Mouse (Mus musculus): ENCODE measurements around the gene Zfp788. TPM values are rescaled to one million over a fixed set of nuclear protein-coding genes. Genes with fewer than 3 reads are reported as not detected.
"Not testable (repeated sequence)": the region's sequence is repeated elsewhere in the genome, so short reads cannot be mapped to it uniquely, and the experiment has no call there.

The Zfp788 gene
- total RNA-seq (2014; fragmentation: Nextera tagmentation) (16.1 and 24.7 TPM in 2 replicates), total RNA-seq (2017) (11.9 and 14.3 TPM in 2 replicates), polyA plus RNA-seq (2012) (0.12 and 0.24 TPM in 2 replicates)

DNA sequence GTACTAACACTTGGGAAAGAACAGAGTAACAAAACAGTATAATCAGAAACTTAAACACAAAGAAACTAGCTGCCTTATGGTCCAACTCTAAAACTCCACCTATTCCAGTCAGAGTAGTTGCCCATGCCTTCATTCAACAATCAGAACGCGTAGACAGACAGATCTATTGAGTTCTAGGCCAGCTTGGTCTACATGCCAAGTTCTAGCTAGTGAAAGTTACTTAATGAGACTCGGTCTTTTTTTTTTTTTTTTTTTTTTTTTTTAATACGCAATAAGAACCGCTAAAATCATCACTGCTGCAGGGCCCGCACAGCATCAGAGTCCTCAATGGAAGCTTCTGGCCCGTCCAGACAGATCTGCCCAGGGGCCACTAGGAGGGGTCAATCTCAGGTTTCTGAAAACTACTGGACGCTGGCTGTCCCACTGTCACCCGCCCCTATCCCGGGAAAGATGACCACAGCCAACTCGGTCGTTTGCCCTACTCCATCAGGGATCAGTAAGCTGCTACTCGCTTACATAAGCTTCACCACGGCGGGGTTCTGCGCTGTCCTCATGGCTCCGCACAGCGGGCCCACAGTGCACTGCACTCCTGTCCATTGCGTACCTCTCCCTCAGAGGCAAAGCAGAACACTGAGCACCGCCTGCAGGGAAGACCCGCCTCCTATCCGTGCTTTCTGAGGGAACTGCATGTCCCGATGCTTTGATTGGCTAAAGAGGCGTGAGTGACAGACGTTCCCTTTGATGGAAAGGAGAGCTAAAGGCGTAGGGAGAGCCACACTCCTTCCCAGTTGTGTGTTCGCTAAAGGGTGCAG lies at the start of gene Zfp788:
Gene Zfp788 (plus strand): TSS at position 795 of the 812 bp plus-strand sequence.
- Histone ChIP-seq H3K4me3 (ENCODE audit: low read depth, low read length) (peak within 1 kb of the TSS; percentile 79), H3K9me3 (replicated peaks) (no peaks in the 10 kb centered on the region), H3K27me3 (ENCODE audit: insufficient read depth, low read length) (no peaks in the 10 kb centered on the region), H3K36me3 (replicated peaks) (peaks cover 40% of the 10 kb centered on the region), H3K4me1 (ENCODE audit: insufficient read depth, low read depth, low read length) (peaks cover 23% of the 10 kb centered on the region)
- ATAC-seq (ENCODE audit: extremely low read depth, insufficient number of reproducible peaks, low FRiP score, poor library complexity, severe bottlenecking) = peak; percentile 89
- no peak for TF ChIP-seq GATA2 (IDR thresholded peaks at IDR 0.05; ENCODE audit: borderline replicate concordance, low read depth, low read length)
- no peak for TF ChIP-seq GATA1 (IDR thresholded peaks at IDR 0.05; ENCODE audit: borderline replicate concordance, low read length)
- TF ChIP-seq TAL1 (conservative IDR thresholded peaks at IDR 0.05; ENCODE audit: low read depth, low read length) = no peak
- TF ChIP-seq POLR2AphosphoS5 (IDR thresholded peaks at IDR 0.05; ENCODE audit: insufficient replicate concordance, low read depth, low read length) = no peak
- no peak for TF ChIP-seq CTCF (IDR thresholded peaks at IDR 0.05; ENCODE audit: low read depth, low read length)
- peak; percentile 78 for DNase-seq (ENCODE audit: low spot score)

DNA sequence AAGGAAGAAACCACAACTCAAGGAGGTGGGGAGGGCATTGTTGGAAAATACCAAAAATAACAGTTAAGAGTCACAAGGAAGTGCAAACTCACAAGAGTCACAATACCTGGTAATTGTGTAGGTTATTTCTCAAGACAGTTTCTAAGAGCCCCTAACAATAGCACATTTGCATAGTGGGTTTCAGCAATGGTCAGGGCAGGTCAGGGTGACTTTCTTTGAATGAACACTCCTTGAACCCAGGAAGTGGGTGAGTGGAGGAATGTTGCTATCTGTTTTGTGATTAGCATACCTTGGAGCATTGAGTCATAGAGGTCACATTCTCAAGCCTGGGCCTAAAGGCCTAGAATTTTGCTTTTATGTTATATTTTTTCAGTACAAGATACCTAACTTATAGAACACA lies 45.2 kb upstream of the Zfp788 start:
- not testable (repeated sequence) for H3K27me3 ChIP-seq (ENCODE audit: insufficient read depth, low read length); H3K4me1 ChIP-seq (ENCODE audit: insufficient read depth, low read depth, low read length); H3K36me3 ChIP-seq (replicated peaks); H3K9me3 ChIP-seq (replicated peaks); ATAC-seq (ENCODE audit: extremely low read depth, insufficient number of reproducible peaks, low FRiP score, poor library complexity, severe bottlenecking); H3K4me3 ChIP-seq (ENCODE audit: low read depth, low read length); DNase-seq (ENCODE audit: low spot score)

DNA sequence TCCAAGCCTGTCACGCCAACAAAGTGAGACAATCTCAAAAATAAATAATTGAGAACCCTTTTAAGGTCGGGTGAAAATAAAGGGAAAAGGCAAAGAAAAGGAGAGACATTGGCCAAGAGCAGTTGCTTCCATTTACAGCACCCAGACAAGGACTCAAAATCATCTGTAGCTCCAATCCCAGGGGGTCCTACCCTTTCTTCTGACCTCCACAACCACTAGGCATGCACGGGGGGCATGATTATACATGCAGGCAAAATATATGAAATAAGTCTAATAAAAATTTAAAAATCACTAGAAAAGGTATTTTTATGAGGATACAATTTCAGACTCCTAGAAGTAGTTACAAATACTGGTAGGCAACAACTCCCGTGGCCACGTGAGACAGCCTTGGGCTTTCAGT lies 34.4 kb upstream of the Zfp788 start:
- DNase-seq (ENCODE audit: low spot score) (no peak), ATAC-seq (ENCODE audit: extremely low read depth, insufficient number of reproducible peaks, low FRiP score, poor library complexity, severe bottlenecking) (no peak)
- no peaks in the 10 kb centered on the region for H3K27me3 ChIP-seq (ENCODE audit: insufficient read depth, low read length)
- TF ChIP-seq POLR2AphosphoS5 (IDR thresholded peaks at IDR 0.05; ENCODE audit: insufficient replicate concordance, low read depth, low read length) (no peak), GATA1 (IDR thresholded peaks at IDR 0.05; ENCODE audit: borderline replicate concordance, low read length) (no peak), GATA2 (IDR thresholded peaks at IDR 0.05; ENCODE audit: borderline replicate concordance, low read depth, low read length) (no peak), CTCF (IDR thresholded peaks at IDR 0.05; ENCODE audit: low read depth, low read length) (no peak), TAL1 (conservative IDR thresholded peaks at IDR 0.05; ENCODE audit: low read depth, low read length) (no peak)
- H3K4me1 ChIP-seq (ENCODE audit: insufficient read depth, low read depth, low read length) = peaks cover 12% of the 10 kb centered on the region
- peak overlapping the region; percentile 79 for H3K4me3 ChIP-seq (ENCODE audit: low read depth, low read length)
- no peaks in the 10 kb centered on the region for H3K9me3 ChIP-seq (replicated peaks)
- peaks cover 13% of the 10 kb centered on the region for H3K36me3 ChIP-seq (replicated peaks)

DNA sequence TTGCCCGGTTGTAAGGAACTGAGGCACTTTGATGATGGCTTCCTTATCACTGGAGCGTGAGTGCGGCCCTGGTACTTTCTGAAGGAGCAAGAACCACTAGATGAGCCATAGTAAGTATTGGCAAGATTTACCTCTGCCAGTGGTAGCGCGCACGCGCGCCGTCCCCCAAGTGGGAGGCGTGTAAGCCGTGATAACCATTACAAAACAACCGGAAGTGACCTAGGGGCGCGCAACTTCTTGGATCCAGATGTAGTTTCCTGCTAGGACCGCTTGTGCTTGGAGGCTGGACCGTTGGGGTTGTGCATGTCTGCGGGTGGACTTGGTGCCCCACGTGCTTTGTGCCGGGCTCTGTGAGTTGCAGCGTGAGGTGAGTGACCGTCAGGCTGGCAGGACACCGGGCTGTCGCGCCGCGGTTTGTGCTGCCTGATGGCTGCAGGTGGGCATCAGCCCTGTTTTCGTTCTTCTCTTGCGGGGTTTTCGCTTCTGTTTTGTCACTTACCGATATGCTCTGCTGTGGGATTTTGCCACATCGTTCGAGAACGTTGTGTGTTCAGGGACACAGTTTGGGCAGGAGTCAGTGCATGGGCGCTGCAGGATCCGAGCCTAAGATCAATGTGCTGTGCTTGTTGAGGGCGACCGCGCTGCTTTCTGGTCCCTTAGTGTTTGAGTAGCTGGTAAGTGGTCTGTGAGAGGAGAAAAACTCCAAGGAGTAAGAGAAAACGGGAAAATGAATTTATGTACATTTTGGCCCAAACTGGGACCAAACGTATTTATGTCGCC lies 33.8 kb upstream of the Zfp788 start, which contains the start of gene 2610021A01Rik:
Gene 2610021A01Rik (plus strand): TSS at position 197 of the 780 bp plus-strand sequence.
- H3K9me3 ChIP-seq (replicated peaks) = no peaks in the 10 kb centered on the region
- H3K4me3 ChIP-seq (ENCODE audit: low read depth, low read length) = peak within 1 kb of the TSS; percentile 79
- H3K27me3 ChIP-seq (ENCODE audit: insufficient read depth, low read length) = no peaks in the 10 kb centered on the region
- peaks cover 15% of the 10 kb centered on the region for H3K36me3 ChIP-seq (replicated peaks)
- DNase-seq (ENCODE audit: low spot score) (peak; percentile 49), ATAC-seq (ENCODE audit: extremely low read depth, insufficient number of reproducible peaks, low FRiP score, poor library complexity, severe bottlenecking) (peak; percentile 97)
- peaks cover 12% of the 10 kb centered on the region for H3K4me1 ChIP-seq (ENCODE audit: insufficient read depth, low read depth, low read length)
- TF ChIP-seq GATA1 (IDR thresholded peaks at IDR 0.05; ENCODE audit: borderline replicate concordance, low read length) = no peak
- no peak for TF ChIP-seq GATA2 (IDR thresholded peaks at IDR 0.05; ENCODE audit: borderline replicate concordance, low read depth, low read length)
- no peak for TF ChIP-seq CTCF (IDR thresholded peaks at IDR 0.05; ENCODE audit: low read depth, low read length)
- TF ChIP-seq POLR2AphosphoS5 (IDR thresholded peaks at IDR 0.05; ENCODE audit: insufficient replicate concordance, low read depth, low read length) = no peak
- TF ChIP-seq TAL1 (conservative IDR thresholded peaks at IDR 0.05; ENCODE audit: low read depth, low read length) = no peak

DNA sequence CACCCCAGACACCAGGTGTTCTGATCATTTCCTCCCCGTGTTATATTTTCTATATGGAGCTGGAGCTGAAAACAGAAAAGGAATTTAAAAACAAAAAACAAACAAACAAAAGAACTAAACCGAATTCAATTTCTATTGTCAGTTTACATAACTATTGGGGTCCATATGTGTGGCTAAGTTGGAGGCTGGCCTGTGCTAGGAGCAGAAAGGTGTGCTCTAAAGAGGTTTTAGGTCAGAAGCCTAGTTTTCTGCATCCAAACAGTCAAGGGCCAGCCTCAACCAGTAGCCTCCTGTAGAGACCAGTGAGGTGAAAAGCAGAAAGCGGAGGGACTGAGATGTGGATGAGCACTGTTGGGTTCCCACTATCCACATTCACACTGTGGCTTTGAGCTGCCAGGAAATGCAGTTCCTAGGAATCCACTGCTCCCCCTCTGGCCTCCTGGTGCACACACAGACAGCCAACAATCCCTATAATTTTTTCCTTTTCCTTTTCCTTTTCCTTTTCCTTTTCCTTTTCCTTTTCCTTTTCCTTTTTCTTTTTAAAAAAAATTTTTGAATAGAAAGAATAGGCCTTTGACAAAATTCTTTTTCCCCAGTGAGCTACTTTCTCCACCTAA lies 33.0 kb upstream of the Zfp788 start:
- Histone ChIP-seq H3K36me3 (replicated peaks) (peaks cover 22% of the 10 kb centered on the region), H3K4me1 (ENCODE audit: insufficient read depth, low read depth, low read length) (peaks cover 12% of the 10 kb centered on the region), H3K27me3 (ENCODE audit: insufficient read depth, low read length) (no peaks in the 10 kb centered on the region), H3K4me3 (ENCODE audit: low read depth, low read length) (peak overlapping the region; percentile 79), H3K9me3 (replicated peaks) (no peaks in the 10 kb centered on the region)
- no peak for ATAC-seq (ENCODE audit: extremely low read depth, insufficient number of reproducible peaks, low FRiP score, poor library complexity, severe bottlenecking)
- no peak for DNase-seq (ENCODE audit: low spot score)
- no peak for TF ChIP-seq CTCF (IDR thresholded peaks at IDR 0.05; ENCODE audit: low read depth, low read length)
- TF ChIP-seq GATA1 (IDR thresholded peaks at IDR 0.05; ENCODE audit: borderline replicate concordance, low read length) = no peak

DNA sequence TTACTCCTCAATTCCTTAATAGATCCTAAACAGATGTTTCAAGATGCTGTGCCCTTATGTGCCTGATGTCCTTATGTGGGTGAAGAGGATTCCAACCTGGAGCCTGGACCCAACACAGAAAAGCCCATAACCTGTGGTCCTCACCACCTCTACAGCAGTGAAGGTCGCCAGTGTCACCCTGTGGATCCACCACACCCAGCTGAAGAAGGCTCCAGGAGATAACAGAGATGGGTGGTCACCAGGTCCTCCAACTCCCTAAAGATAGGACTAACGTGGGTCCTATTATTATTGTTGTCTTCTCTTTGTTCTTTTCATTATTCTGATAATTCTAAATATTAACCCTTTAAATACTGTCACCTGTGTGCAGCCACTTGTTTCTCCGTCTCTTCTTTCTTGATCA lies 21.3 kb upstream of the Zfp788 start:
- TF ChIP-seq GATA1 (IDR thresholded peaks at IDR 0.05; ENCODE audit: borderline replicate concordance, low read length) (no peak), POLR2AphosphoS5 (IDR thresholded peaks at IDR 0.05; ENCODE audit: insufficient replicate concordance, low read depth, low read length) (no peak)
- H3K27me3 ChIP-seq (ENCODE audit: insufficient read depth, low read length) = no peaks in the 10 kb centered on the region
- H3K9me3 ChIP-seq (replicated peaks) = no peaks in the 10 kb centered on the region
- H3K4me3 ChIP-seq (ENCODE audit: low read depth, low read length) = no peak overlapping the region
- ATAC-seq (ENCODE audit: extremely low read depth, insufficient number of reproducible peaks, low FRiP score, poor library complexity, severe bottlenecking) (no peak), DNase-seq (ENCODE audit: low spot score) (no peak)
- no peaks in the 10 kb centered on the region for H3K4me1 ChIP-seq (ENCODE audit: insufficient read depth, low read depth, low read length)
- H3K36me3 ChIP-seq (replicated peaks) = peaks cover 61% of the 10 kb centered on the region

GRCm38 (mm10) chr7:41616241-41616640 lies 16.8 kb upstream of the Zfp788 start:
- not testable (repeated sequence) for H3K9me3 ChIP-seq (replicated peaks); H3K27me3 ChIP-seq (ENCODE audit: insufficient read depth, low read length); ATAC-seq (ENCODE audit: extremely low read depth, insufficient number of reproducible peaks, low FRiP score, poor library complexity, severe bottlenecking); H3K4me1 ChIP-seq (ENCODE audit: insufficient read depth, low read depth, low read length); H3K4me3 ChIP-seq (ENCODE audit: low read depth, low read length); DNase-seq (ENCODE audit: low spot score)
- H3K36me3 ChIP-seq (replicated peaks) = peaks cover 70% of the 10 kb centered on the region
